Mouse (Mus musculus): ENCODE measurements around the gene Fignl1.
A peak's percentile ranks its signal among the peaks of the same experiment; 100 is the strongest.

Fignl1 gene

DNA sequence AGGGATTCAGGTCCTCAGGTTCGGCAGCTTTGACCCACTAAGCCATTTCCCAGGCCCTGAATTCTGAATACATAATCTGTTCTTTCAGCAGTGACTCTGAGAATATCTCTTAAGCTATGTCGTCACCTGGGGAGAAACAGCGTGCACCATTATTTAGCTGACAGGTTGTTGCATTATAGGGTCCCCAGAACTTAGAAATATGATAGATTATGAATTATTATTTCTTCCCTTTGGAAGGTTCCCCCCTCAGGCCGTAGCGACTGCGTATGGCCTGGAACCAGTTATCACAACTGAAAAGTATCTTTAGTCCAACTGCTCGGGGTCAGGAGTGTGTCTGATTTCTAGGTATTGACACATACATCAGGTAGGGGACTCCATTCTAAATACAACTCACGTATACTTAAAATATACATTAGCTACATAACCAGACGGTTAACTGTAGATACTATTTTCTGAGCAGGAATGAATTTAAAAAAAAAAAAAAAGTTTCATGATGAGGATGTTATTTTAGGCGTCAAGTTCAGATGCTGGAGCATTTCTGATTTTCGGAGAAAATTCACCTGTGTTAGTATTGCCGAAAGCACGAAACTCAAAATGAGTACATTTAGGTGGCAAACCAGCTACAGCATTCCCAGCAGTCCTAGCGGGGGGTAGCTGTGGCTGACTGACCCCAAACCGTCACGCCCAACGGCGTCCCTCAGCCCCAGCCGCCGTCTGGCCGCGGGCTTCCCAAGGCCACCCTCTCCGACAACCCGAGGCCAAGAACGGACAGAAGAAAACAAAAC, 535 bp downstream of the Fignl1 start:
- DNase-seq = no peak

DNA sequence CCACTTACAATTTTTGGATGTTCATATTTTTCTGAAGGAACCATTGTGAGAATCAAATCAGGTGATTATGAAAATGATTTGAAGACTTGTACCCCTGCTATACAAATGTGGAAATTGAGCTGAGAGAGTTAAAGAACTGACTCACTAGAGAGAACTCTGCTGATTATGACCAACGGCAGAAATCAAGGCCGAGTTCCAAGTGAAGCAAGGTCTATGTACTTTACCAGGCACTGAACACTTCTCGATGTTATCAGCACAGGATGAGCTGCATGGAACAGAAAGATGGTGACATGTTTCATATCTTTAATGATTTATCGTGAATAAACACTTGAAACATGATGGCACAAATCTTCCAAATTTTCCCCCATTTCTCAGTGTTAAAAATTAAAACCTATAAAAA, 2.8 kb downstream of the Fignl1 start:
- DNase-seq = no peak

DNA sequence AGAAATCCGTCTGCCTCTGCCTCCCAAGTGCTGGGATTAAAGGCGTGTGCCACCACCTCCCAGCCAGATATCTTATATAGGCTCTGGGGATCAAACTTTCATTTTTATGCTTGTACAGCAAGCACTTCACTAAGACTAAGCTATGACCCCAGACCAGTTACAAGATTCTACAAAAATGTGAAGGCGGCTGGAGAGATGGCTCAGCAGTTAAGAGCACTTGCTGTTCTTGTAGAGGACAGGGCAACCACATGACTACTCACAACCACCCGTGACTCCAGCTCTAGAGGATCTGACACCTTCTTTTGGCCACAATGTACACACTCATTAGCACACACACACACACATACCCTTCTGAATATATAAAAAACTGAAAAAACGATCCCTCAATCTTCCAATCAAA, 4.3 kb downstream of the Fignl1 start:
- DNase-seq = no peak

DNA sequence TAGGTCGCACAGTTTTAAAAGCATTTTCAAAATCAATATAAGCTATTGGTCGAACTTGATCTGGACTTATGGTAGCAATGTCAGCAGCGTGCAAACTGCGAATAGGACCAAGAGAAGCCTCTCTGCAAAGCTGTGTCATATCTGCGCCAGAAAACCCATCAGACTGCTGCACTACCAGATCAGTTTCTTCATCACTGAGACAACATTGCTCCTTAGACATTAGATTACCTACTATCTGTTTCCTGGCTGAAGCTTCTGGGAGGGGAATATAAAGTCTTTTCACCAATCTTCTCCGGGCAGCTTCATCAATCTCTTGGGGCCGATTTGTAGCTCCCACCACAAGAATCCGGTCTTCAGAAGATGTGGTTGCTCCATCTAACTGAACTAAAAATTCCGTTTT, 7.7 kb downstream of the Fignl1 start:
- DNase-seq = no peak

DNA sequence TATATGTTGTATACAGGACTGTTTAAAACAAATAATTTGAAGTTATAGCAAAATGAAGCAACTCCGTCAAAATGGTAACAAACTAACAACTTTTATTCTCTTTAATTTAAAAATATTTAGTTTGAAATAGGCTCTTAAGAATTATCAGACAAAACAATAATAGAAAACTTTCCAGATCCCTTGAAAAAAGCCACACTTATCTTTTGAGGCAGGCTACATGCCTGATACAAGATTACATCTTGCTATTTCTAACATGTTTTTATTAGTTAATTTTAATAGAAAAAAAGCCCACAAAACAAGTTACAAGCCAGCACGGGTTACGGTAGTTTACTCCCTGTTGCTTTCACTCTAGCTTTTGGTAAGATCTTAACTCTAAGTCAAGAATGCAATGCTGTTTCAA, 8.5 kb downstream of the Fignl1 start:
- DNase-seq = no peak

DNA sequence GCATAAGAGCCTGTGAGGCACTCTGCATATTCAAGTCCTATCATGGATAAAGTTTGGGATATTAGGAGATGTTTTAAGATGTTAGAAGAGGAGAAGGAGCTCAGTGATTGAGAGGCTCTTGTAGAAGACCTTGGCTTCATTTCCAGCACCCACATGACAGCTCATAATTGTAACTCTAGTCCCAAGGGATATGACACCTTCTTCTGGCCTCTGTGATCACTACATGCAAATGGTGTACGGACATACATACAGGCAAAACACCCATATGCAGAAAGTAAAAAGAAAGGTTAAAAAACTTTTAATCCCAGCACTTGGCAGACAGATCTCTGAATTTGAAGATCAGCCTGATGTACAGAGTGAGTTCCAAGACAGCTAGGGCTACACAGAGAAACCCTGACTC, 10.1 kb downstream of the Fignl1 start:
- DNase-seq = no peak

DNA sequence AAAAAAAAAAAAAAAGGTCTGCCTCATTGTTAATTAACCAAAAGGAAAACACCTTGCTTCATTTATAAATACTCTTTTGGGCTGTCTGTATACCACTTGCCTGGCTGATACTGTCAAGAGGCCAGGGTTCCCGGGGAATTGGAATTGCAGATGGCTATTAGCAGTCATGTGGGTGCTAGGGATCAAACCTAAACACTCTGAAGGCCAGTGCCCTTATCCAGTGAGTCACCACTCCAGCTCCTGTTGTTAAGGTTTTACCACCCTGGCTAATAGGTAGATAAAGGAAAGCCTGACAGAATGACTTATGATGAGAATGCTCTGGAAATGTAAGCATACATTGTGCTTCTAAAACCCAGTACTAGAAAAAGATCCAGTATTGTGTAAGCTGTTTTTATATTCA, 14.1 kb downstream of the Fignl1 start:
- DNase-seq = no peak

DNA sequence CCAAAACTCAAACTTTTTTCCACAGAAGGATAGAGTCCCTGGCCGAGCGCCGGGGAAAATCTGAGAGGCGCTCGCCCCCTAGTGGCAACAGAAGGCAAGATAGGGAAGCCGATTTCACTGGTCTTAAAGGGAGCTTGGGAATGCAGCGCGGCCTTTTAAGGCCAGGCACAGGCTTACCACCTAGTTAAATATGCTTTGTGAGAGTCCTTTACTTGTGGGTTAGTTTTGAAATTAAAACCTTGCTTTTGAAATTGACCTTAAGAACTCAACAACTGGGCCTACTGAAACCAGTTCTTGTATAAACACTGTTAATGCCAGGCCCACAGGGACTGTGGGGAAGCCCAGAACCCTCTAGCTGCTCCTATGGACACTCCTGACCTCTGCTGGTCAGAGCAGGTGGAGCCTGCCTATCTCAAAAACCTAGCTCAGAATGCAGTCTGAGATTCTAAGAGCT, 20.2 kb downstream of the Fignl1 start:
- peak; percentile 62 to 69 for DNase-seq

DNA sequence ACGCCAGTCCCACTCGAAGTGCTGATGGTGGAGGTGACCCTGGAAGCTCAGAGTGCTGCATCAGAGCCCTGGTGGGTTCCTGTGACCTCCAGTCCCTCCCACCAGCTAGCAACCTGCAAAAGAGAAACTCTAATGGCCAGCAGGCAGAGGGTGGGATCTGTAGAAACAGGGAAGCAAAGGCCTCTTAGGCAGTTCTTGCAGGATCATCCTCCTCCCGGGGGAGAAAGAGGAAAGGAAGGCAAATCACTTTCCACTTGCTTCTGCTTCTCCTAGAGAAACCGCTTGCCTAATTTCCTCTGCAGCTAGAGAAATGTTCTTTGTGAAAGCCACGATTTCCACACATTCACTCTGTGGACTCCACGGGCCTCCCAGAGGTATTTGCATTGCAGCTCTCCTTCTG, 23.3 kb downstream of the Fignl1 start:
- no peak for DNase-seq

DNA sequence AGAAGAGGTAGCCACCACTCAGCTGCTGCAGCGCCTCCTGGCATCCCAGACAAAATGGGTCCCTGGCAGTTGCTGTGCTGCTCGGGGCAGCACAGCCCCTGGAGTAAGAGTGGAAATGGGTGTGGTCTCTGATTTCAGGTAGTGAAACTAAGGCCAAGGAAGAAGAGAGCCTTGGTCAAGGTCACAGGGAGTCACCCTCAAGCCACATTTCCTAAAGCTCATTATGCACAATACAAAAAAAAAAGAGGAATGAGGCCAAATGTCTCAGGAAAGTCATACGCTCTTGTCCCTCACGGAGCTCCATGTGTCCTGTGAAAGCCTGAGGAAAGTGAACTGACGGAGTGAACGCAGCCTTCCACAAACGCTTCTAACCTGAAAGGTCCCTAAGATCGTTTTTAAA, 27.0 kb downstream of the Fignl1 start:
- DNase-seq = no peak

DNA sequence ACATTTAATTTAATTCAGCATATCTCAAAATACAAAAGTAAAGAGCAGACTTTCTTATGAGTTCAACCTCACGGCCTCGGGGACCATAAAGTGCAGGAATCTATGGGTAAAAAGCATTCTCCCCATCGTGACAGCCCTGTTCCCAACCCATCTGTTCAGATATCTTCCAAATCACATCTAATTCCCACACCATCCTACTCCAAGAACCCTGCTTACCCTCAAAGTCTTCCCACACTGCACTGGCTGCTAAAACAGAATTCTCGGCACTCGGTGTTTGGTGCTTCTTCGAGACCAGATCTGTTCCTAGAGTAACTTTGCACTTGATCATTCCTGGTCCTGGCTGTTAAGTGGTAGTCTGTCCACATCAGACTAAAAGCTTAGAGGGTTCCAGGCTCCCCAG, 30.4 kb downstream of the Fignl1 start:
- DNase-seq = no peak

DNA sequence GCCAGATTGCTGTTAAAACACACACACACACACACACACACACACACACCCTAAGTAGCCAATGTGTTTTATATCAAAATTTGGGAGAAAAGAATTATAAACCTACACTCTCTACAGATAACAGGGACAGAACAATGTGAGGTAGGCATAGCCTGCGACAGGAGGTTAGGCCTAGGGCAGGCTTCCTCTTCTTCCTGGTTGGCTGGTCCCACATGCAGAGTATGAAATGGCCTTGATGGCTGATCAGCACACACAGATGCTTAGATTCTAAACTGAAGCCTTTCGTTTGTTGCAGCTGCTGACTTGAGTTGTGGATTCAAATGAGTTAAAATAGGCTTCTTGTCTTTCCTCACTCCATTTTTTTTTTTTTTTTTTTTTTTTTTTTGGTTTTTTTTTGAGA, 31.0 kb downstream of the Fignl1 start:
- no peak for DNase-seq

DNA sequence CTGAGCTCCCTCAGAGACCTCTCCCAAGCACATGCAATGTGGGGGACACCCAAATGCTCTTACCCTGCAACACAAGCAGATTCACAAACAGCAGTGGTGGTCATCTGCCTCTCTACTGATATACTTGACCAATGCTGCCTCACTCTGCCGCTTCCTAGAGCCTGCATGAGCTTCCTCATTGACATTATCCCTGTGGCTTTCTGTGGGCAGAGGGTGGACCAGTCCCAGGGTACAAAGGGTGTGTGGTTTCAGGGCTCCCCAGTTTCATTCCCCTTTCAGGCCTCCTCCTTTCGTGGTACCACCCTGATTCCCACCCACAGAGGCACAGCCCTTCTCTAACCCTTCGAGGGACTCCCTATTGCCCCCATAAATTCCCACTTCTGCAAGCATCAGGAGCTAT, 31.5 kb downstream of the Fignl1 start:
- DNase-seq = no peak

DNA sequence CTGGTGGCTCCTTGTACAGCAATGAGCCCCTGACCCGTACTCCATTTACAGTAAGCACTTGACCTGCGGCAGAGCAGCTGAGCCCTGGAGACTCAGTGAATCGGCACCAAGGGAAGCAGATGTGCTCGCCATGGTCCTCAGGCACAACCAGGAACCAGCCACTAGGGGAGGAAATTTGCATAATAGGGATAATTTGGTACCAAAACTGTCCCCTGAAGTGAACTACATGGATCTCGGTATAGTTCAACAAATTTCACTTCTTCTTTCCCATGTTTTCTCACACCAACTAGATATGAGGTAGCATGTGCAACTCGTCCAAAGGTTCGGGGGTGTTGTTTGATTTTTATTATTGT, 32.0 kb downstream of the Fignl1 start:
- DNase-seq = no peak

DNA sequence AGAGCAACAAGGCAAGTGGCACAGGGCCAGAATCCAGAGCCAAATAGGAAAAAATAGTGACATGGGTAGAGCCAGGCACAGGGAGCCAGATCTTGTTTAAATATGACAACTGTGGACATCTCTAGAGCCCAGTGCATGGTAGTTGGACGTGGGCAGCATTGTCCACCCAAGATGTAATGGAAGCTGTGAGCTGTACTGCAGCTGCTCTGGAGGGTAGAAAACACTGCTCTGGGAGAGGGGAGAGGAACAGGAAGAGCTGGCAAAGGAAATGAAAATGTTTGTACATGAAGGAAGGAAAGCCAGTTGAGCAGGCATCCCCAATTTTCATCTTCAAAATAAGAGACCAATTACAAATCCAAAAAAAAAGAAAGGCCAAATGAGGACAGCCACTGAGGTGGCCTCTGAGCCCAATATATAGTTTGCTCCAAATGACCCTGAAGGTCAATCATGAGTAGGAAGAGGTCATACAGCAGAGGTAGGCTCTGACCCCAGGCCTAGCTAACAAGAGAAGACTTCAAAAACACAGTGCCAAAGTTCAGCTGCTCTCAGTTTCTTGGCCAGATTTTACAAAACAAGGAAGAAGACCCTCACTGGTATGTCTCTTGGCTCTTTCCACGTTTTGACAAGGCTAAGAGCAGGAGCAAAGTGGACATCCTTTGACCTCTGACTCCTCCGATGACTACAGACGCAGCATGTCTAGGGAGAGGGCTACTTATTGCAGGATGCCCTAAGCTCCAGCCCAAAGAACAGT, 32.5 kb downstream of the Fignl1 start:
- DNase-seq = no peak

DNA sequence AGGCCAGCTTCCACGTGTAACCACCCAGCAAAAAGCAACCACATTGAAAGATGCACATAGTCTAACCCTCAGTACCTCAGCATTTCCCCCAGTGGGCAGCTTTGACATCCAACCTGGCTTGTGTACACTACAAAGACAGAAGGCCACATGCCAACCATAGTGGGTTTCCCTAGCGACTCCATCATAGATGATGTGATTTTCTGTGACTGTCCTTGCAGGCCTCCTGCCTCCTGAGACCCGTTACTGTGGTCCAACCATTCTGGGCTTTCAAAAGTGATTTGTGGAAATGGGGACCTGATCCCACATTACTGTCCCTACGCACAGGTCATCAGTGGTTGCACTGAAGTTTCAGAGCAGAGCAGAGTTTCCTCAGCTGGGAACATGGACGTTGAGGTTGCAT, 33.9 kb downstream of the Fignl1 start:
- no peak for DNase-seq

DNA sequence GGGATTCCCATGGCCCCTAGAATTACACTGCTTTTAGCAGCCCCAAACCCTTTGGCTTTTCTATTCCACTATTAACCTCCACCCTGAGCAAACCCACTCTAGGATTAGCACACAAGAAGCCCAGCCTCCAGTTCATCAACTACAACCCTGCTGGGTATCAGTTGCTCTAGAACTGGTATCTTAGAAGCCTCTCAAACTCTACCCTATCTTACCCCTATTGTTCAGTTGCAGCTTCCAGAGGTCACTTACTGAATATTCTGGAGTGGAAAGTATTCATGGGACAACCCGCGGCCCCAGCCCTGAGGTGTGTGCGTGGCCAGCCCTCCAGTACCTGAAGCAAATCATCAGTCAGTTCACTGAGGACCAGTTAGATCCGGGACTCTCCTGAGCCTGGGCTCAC, 34.4 kb downstream of the Fignl1 start:
- DNase-seq = no peak

DNA sequence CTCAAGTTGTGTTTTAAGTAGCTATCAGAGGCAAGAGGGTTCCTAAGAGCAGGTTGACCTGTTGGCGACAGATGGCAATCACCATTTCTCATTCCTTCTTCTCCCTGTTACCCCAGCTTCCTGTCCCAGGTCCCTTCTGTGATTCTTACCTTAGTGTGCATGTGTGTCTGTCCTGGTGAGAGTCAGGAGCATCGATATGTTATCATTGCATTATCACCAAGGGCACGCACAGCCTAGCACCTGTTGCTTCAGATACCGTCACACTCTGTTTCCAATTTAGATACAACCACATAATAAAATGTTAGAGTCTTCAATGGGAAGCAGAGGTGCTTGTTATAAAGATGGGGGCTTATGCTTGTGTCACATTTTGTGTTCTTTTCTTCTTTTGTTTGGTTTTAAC, 36.6 kb downstream of the Fignl1 start:
- no peak for DNase-seq

DNA sequence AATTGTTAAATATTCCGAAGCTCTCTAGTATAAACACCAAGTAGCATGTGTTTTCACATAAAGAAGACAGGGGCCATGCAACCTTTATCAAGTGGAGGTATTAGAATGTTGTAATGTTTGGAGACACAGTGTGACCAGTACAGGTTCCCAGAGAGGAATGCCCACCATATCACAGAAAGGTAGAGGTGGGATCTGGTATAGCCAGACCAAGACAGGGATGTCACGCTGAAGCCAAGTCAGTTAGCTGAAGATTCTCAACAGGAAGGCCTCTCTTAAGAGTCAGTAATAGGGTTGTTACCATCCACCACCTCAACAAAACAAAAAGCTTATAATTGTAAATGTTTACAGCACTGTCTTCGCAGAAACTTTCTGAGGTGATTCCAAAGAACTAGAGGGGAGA, 38.1 kb downstream of the Fignl1 start:
- no peak for DNase-seq

DNA sequence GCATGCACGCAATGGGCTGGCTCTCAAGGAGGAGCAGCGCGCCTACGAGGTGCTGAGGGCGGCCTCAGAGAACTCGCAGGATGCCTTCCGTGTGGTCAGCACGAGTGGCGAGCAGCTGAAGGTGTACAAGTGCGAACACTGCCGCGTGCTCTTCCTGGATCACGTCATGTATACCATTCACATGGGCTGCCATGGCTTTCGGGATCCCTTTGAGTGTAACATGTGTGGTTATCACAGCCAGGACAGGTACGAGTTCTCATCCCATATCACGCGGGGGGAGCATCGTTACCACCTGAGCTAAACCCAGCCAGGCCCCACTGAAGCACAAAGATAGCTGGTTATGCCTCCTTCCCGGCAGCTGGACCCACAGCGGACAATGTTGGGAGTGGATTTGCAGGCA, 39.5 kb downstream of the Fignl1 start:
- no peak for DNase-seq

DNA sequence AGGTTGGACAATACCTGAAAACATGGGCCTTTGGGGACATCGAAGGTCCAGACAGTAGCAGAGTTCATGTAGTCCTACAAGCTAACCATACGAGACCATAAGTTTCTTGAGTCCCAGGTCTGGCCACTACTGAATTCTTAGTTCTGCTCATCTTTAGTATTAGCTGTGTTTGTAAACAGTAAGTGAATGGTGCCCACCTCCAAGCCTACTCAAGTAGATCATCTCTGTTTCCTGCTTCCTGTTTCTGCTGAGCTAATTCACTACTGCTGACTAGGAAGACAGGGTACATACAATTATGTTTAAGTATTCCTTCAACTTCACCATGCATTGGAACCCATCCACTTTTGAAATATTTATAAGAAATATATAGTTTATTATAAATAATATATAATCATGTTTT, 40.7 kb downstream of the Fignl1 start:
- DNase-seq = no peak

DNA sequence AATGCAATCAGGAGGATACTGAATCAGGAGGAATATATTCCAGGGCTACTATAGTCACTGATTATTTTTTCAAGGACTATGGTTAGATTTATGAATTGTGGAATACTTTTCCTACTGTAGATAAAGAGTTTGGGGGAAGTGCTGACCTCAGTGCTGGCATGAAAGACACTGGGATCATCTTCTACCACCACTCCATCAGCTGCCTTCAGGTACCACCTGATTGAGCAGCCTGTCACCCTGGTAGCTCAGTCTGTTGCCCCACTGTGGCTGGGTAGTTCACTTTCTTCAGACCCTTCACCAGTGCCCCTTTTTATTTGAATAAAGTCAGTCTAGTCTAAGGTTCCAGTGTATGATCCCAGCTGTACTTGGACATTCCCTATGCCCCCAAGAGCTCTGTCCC, 42.0 kb downstream of the Fignl1 start:
- no peak for DNase-seq

DNA sequence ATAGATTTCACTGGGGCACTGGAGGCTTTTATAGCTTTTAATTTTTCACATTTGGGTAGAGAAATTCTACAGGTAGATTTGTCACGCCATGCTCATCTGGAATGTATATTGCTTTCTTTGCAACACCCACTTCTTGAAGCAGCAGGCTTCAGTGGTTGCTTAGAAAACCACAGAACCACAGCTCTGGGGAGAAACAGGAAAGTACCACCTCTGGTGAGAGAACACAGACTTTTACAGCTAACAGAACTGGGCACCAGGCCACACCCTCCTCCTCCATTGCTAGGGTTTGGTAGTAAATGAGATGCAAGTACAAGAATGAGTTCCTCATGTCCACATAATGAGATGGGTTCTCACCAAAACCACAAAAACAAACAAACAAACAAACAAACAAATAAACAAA, 42.7 kb downstream of the Fignl1 start:
- no peak for DNase-seq

DNA sequence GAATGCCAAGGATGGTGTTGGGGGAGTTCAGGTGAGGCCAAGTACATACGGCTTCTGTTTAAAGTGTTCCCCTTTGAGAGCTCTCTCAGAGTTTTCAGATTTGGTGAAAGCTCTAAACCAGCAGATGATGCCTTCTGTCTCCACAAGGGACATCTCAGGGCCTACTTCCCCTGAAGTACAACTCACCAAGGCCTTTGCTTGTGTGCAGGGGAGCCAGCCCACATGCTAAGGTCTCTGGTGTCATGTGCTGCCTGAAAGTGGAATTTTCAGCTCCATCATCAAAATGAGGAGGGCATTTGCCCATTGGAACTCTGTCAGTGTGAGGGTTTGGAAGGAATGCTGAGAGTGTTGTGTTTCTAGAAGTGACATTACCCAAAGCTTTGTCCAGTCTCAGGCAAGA, 43.3 kb downstream of the Fignl1 start:
- DNase-seq = no peak

DNA sequence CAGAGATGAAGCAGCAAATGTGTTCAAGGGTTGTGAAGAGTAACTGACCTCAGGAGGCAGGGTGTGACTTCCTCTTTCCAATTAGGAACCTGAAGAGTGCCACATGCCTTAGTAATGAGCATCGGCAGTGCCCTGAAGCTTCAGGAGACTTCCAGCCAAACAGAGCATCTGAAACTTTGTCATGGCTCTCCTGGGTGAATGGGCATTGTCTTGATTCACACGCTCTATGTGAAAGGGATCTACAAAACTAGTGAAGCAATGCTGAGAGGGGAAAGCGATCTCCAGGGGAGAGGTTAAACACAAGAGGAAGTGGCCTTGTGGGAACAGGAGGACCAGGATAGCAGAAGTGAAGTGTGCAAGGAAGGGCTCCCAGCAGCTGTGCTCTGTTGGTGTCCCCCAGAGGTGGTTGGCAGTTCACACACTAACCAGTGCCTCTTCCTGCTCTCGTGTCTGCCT, 45.5 kb downstream of the Fignl1 start:
- no peak for DNase-seq

All from cerebellum, postnatal 36 days (tissue).